Mouse (Mus musculus) small intestine, adult 2 months (tissue): Measurements from ENCODE around the gene Rcor2. TPM values are rescaled to one million over a fixed set of nuclear protein-coding genes. Genes with fewer than 3 reads are reported as not detected.
A peak's percentile ranks its signal among the peaks of the same experiment; 100 is the strongest.

Experiments used
- H3K27ac ChIP-seq: fragments of 200-500 bp; 2 replicates; pipeline ENCODE4 v1.5.1; 2012; ENCODE audit warnings: low read depth, low read length, control low read depth, inconsistent platforms; ENCODE audit not compliant: insufficient read depth
- H3K27me3 ChIP-seq: fragments of 200-500 bp; 2 replicates; pipeline ENCODE4 v1.6.1; 2012; ENCODE audit warnings: mild to moderate bottlenecking, moderate library complexity, low read length, inconsistent platforms; ENCODE audit not compliant: control insufficient read depth, insufficient read depth
- H3K36me3 ChIP-seq: fragments of 200-500 bp; 2 replicates; pipeline ENCODE4 v1.6.1; 2012; ENCODE audit warnings: mild to moderate bottlenecking, low read length, control low read depth, inconsistent platforms; ENCODE audit not compliant: control insufficient read depth, insufficient read depth
- H3K4me1 ChIP-seq: fragments of 200-500 bp; 2 replicates; pipeline ENCODE4 v1.6.1; 2012; ENCODE audit warnings: low read length, inconsistent platforms, mixed read lengths; ENCODE audit not compliant: control insufficient read depth, insufficient read depth, insufficient read length
- H3K4me3 ChIP-seq: fragments of 200-500 bp; 2 replicates; pipeline ENCODE4 v1.5.1; 2012; ENCODE audit warnings: low read depth, mild to moderate bottlenecking, control low read depth, inconsistent platforms, low read length, moderate library complexity
- CTCF ChIP-seq: fragments of 200-500 bp; IDR thresholded peaks from 2 replicates; pipeline ENCODE4 v1.5.1; 2012; ENCODE audit warnings: low read depth, mild to moderate bottlenecking, control low read depth, inconsistent platforms, low read length, moderate library complexity, mixed read lengths; ENCODE audit not compliant: insufficient replicate concordance, insufficient read length; ENCODE audit errors: extremely low read depth
- POLR2A ChIP-seq: fragments of 200-500 bp; IDR thresholded peaks from 2 replicates; pipeline ENCODE4 v1.6.1; 2012; ENCODE audit warnings: low read depth, mild to moderate bottlenecking, control low read depth, inconsistent platforms, low read length, moderate library complexity
- WGBS: fragments of 180-500 bp; shearing (Covaris S2); methylation state at CpG from one replicate; pipeline ENCODE4 v1.1.7; 2018; 5-methylcytosine and 5-hydroxymethylcytosine counted together
- polyA plus RNA-seq: library from polyadenylated mRNA; depleted of rRNA; stranded (reverse); fragments of >200 nt; gene quantifications from 2 replicates; pipeline ENCODE4 v1.2.3, GENCODE M21; 2012

Gene Rcor2
- polyA plus RNA-seq, 1 experiment = 1.8 TPM

GRCm38 (mm10) chr19:7311306-7311705 lies 44.2 kb downstream of the Rcor2 start:
- TF ChIP-seq POLR2A (no peak), CTCF (no peak)
- Histone ChIP-seq H3K36me3 (no peaks in the 10 kb centered on the region), H3K27ac (peak overlapping the region; percentile 68), H3K4me3 (no peak overlapping the region), H3K27me3 (no peaks in the 10 kb centered on the region), H3K4me1 (peaks cover 55% of the 10 kb centered on the region)
- WGBS = 11% methylated on average over 10 of the region's 10 CpGs

GRCm38 (mm10) chr19:7313660-7314059 lies 46.5 kb downstream of the Rcor2 start:
- TF ChIP-seq CTCF (no peak), POLR2A (no peak)
- H3K4me3 ChIP-seq = no peak overlapping the region
- no peak overlapping the region for H3K27ac ChIP-seq
- H3K27me3 ChIP-seq = no peaks in the 10 kb centered on the region
- peaks cover 35% of the 10 kb centered on the region for H3K4me1 ChIP-seq
- WGBS = 65% methylated on average over 2 of the region's 2 CpGs
- H3K36me3 ChIP-seq = no peaks in the 10 kb centered on the region

GRCm38 (mm10) chr19:7314976-7315586 lies 48.0 kb downstream of the Rcor2 start:
- 60% methylated on average over 8 of the region's 8 CpGs for WGBS
- no peak overlapping the region for H3K27ac ChIP-seq
- no peaks in the 10 kb centered on the region for H3K27me3 ChIP-seq
- H3K4me1 ChIP-seq = peaks cover 26% of the 10 kb centered on the region
- H3K4me3 ChIP-seq = no peak overlapping the region
- TF ChIP-seq POLR2A (no peak), CTCF (no peak)
- no peaks in the 10 kb centered on the region for H3K36me3 ChIP-seq

- H3K36me3 ChIP-seq = no peaks in the 10 kb centered on the region
- WGBS = 86% methylated on average over 4 of the region's 4 CpGs
- no peak overlapping the region for H3K27ac ChIP-seq
- TF ChIP-seq POLR2A = no peak
- no peak for TF ChIP-seq CTCF
- no peak overlapping the region for H3K4me3 ChIP-seq
- no peaks in the 10 kb centered on the region for H3K27me3 ChIP-seq
- peaks cover 24% of the 10 kb centered on the region for H3K4me1 ChIP-seq
These were observed 48.5 kb downstream of the Rcor2 start for GRCm38 (mm10) chr19:7315587-7315984.

GRCm38 (mm10) chr19:7316822-7317221 lies 49.7 kb downstream of the Rcor2 start:
- Histone ChIP-seq H3K27ac (no peak overlapping the region), H3K27me3 (no peaks in the 10 kb centered on the region), H3K4me3 (no peak overlapping the region), H3K36me3 (no peaks in the 10 kb centered on the region), H3K4me1 (peaks cover 16% of the 10 kb centered on the region)
- 57% methylated on average over 4 of the region's 4 CpGs for WGBS
- TF ChIP-seq CTCF (no peak), POLR2A (no peak)

GRCm38 (mm10) chr19:7317716-7318115 lies 50.6 kb downstream of the Rcor2 start:
- H3K4me3 ChIP-seq = no peak overlapping the region
- H3K36me3 ChIP-seq = no peaks in the 10 kb centered on the region
- H3K27me3 ChIP-seq = no peaks in the 10 kb centered on the region
- TF ChIP-seq POLR2A (no peak), CTCF (no peak)
- 57% methylated on average over 4 of the region's 4 CpGs for WGBS
- H3K4me1 ChIP-seq = peaks cover 16% of the 10 kb centered on the region; the same call in 1 of the 2 replicates
- no peak overlapping the region for H3K27ac ChIP-seq

GRCm38 (mm10) chr19:7320181-7320580 lies 53.1 kb downstream of the Rcor2 start:
- peaks cover 7% of the 10 kb centered on the region; the same call in 1 of the 2 replicates for H3K4me1 ChIP-seq
- 33% methylated on average over 2 of the region's 2 CpGs for WGBS
- H3K4me3 ChIP-seq = no peak overlapping the region
- no peaks in the 10 kb centered on the region for H3K27me3 ChIP-seq
- TF ChIP-seq POLR2A = no peak
- no peak for TF ChIP-seq CTCF
- no peaks in the 10 kb centered on the region for H3K36me3 ChIP-seq
- H3K27ac ChIP-seq = no peak overlapping the region
